Mouse (Mus musculus) lung, postnatal 25 days (tissue): ENCODE measurements around the gene BC017158.
"Not testable (repeated sequence)": the region's sequence is repeated elsewhere in the genome, so short reads cannot be mapped to it uniquely, and the experiment has no call there.

Experiments used
- DNase-seq: peaks from one replicate; pipeline ENCODE4 v3.0.0; 2022; ENCODE audit warnings: low spot score

The BC017158 gene

GRCm38 (mm10) chr7:128297617-128298480 is at the start of gene BC017158:
Gene BC017158, minus strand, starts transcription at chr7:128298170.
- peak; percentile 82 for DNase-seq

DNA sequence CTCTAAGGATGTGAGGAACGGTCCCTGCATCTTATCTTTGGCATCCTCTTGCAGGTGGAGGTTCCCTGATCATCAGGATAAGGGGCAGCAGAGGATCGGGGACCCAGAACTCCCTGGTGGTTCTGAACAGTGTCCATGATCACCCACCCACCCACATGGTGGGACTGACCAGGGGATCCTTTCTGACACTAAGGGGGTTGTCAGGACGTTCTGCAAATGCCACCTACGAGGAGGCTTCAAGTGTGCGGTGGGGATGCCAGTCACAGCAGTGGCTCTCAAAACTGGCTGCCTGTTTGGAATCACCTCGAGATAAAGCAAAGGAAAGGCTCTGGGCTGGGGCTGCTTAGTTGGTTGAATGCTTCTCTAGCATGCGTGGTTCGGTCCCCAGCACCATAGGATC is 49.0 kb upstream of the BC017158 start:
- no peak for DNase-seq

DNA sequence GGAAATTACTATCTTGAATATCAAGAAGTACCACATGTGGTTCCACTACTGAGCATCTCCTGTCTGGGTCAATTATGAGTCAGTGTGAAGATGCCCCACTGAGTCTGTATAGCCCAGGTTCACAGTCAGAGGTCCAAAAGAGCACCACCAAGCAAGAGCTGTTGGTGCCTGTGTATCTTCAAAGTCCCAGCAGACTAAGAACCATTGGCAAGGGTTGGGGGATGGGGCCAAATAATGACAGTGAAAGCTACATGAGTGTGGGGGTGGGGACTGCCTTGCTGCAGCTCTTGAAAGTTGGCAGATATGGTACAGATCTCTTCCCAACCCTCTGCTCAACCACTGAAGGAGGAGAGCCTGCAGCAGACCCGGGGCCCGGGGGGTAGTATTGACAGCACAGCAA is 48.6 kb upstream of the BC017158 start:
- DNase-seq: no peak

- no peak for DNase-seq
These were observed 47.7 kb upstream of the BC017158 start for GRCm38 (mm10) chr7:128345691-128346090.

DNA sequence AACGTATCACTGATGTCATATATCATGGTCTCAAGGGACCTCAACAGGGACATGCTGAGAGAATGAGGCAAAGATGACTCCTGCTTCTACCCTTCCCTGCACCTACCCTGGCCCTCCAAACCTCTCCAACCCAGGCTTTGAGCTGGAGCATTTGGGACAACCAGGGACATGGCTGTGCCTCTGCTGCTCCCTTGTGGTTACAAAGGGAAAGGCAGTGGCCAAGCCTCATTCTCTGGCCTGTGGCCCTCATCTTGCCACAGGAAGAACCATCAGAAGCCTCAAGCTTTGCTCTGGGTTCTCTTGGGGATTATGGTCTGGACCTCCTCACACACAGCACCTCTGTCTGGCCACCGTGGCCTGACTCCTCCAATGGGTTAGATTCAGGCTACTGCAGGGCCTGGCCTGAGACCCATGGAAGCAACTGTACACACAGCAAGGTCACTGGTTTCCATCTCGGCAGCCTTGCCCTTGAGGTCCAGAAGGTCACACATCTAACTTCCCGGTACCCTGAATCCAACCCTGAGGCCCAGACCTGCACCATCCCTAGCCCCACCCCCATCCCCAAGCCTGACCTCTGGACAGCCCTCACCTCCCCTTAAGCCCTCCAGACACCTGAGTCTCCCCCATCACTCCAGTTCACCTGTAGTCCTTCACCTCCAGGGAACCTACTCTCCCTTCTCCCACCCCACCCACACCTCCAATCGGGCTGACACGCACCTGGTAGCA is 47.1 kb upstream of the BC017158 start:
- peak; percentile 83 for DNase-seq

DNA sequence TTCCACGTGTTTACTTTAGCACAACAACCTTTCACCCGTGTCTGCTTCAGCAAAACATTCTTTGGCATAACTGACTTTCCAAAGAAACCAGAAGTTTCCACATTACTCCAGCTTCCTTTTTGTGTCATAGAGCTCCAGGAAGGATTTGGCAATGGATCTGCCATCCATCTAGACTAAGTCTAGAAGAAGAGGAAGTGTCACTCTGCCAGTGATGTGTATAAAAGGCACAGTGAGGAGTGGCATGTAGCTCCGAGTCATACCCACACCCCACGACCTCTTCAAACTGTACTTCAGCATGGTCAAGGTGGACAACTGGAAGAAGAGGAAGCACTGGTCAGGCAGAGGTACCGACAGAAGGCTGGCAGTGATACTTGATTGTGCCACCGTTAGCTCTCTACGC is 46.5 kb upstream of the BC017158 start:
- no peak for DNase-seq

GRCm38 (mm10) chr7:128342691-128343090 is 44.7 kb upstream of the BC017158 start:
- DNase-seq: not testable (repeated sequence)

GRCm38 (mm10) chr7:128340321-128340720 is 42.4 kb upstream of the BC017158 start:
- not testable (repeated sequence) for DNase-seq

DNA sequence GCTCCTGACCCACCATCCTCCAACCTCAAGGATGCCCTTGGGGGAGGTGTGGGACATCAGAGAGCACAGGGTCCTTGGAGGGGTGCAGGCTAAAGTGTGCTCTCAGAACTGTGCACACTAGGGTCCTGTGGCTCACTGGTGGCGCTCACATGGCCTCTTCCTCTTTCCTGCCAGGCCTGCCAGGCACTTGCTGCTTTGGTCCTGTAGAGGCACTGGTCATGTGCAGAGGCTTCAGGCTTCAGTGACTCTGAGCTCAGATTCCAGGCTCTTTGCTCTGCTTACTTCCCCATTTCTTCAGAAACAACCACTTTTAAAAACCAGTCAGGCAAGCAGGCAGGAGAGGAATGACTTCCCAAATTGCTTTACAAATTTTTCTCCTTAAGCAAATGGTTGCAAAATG is 34.9 kb upstream of the BC017158 start:
- peak; percentile 55 for DNase-seq

DNA sequence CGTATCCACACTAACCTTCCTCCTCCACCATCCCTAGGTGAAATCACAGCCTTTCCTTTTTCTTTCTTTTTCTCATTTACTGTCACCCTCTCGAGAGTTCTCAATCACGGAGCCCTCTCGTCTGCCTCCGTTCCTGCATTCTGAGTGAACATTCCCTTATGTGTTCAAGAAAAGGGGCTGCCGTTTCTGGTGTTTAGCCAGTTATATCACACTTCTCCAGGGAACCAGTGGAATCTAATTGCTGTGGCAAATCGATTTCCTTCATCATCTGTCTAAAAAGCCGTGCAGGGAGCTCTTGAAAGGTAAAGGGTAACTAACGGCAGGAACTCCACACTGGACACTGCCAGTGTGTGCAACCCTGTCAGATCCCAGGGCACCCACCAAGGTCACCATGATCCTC is 33.0 kb upstream of the BC017158 start:
- no peak for DNase-seq

GRCm38 (mm10) chr7:128324977-128325376 is 27.0 kb upstream of the BC017158 start:
- DNase-seq: no peak

- no peak for DNase-seq
These were observed 23.3 kb upstream of the BC017158 start for GRCm38 (mm10) chr7:128321260-128321659.

- no peak for DNase-seq
These were observed 22.3 kb upstream of the BC017158 start for GRCm38 (mm10) chr7:128320219-128320816.

- DNase-seq: no peak
These were observed 21.2 kb upstream of the BC017158 start for GRCm38 (mm10) chr7:128319140-128319539.

DNA sequence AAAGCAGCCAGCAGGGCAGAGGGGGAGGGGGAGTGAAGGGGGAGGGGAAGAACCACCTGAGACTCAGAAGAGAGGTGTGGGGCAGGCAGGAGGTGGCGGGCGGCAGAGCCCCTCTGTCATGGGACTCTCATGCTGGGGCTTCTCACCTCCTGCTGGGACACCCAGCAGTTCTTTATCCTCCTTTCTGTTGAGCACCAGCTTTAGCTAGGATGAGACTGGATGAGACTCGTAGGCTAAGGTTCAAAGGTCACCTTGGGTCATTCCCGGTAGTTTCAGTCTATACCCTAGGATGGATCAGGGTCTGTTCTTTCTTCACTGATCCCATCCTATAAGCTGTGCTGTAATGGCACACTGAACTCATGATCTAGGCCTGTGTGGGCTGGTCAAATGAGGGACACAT is 19.0 kb upstream of the BC017158 start:
- no peak for DNase-seq

DNA sequence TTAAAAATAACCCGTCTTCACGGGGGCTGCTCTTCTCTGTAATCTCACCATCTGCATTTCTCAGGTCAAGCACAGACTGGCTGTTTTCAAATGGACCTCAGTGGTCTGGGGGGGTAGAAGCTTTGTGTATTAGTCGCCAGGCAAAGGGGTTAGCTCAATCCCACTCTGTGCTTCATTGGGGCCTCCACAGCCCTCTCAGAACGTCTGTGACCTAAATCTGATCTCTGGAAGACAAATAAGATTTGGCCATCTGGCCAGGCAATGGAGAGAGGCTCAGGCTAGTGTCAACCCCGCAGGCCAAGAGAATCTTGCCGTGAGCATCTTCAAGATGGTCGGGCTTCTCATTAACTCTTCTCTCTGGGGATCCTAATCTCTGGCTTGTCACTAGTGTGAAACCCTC is 16.5 kb upstream of the BC017158 start:
- no peak for DNase-seq

GRCm38 (mm10) chr7:128313601-128314000 is 15.6 kb upstream of the BC017158 start:
- no peak for DNase-seq

GRCm38 (mm10) chr7:128312375-128313059 is 14.5 kb upstream of the BC017158 start:
- no peak for DNase-seq

DNA sequence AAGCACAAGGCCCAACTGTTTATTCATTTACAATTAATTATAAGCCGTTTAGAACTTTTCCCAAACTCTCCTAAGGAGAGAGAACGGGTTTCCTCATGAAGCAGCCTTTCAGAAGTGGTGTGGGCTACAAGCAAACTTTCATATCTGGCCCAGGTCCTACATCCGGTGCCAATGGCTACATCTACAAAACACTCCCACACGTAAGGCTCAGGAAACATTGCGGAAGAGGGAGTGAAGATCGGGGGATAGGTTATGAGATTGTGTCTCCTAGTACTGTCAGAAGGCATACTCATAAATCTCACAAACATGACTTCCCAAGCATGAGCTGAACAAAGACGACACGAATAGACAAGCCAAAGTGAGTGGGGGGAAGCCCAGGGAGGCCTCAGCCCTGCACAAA is 13.8 kb upstream of the BC017158 start:
- no peak for DNase-seq

DNA sequence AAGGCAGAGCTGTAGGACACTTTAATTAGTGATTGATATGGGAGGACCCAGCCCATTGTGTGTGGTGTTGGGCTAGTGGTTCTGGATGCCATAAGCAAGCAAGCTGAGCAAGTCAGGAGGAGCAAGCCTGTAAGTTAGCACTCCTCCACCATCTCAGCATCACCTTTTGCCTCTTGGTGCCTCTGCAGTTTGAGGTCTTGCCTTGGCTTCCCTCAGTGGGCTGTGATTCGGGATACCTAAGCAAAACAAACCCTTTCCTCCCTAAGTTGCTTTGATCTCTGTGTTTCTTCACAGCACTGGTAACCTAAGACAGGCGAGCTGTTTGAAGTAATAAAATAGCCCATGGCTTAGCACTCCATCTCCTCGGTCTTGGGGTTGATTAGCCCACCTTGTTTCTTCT is 13.3 kb upstream of the BC017158 start:
- DNase-seq: no peak

DNA sequence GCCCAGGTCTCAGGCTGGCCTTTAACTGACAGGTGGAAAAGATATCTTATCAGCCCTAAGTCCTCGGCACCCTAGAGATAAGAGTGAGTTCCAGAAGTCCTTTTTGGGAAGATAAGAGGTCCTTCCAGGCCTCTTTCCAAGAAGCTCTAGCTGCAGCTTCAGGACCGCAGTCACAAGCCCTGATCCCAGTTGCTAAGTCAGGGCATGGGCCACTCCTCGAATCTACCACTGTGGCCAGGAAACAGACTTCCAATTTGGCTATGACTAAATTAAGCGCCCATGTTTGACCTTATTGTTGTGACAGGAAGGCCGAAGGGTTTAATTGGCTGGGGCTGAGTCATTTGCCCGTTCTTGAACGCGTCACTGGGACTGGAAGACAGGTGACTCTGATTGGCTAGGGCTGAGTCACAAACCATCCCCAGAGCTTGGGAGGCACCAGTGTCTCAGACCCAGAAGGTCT is 12.3 kb upstream of the BC017158 start:
- no peak for DNase-seq

- no peak for DNase-seq
These were observed 11.8 kb upstream of the BC017158 start for GRCm38 (mm10) chr7:128309776-128310175.
